Mouse (Mus musculus): Measurements from ENCODE around the gene Tnr. TPM values are rescaled to one million over a fixed set of nuclear protein-coding genes. Genes with fewer than 3 reads are reported as not detected.

Gene Tnr
- total and polyA plus RNA-seq, 3 experiments, result 0.03 to 0.23 (median 0.06) TPM

GRCm38 (mm10) chr1:159650486-159650885, 126.9 kb downstream of the Tnr start:
- H3K36me3 ChIP-seq (ENCODE audit: control insufficient read depth, insufficient read depth, low read length), result no peaks in the 10 kb centered on the region
- intact Hi-C loops (cut with DNase I), result no loop called here

GRCm38 (mm10) chr1:159655241-159655640, 131.7 kb downstream of the Tnr start:
- TF ChIP-seq EP300 (IDR thresholded peaks at IDR 0.05; ENCODE audit: insufficient read depth, low read depth, low read length) (no peak), POLR2A (IDR thresholded peaks at IDR 0.05; ENCODE audit: insufficient read depth, low read depth, low read length) (no peak), CTCF (IDR thresholded peaks at IDR 0.05) (no peak)
- Histone ChIP-seq H3K4me1 (ENCODE audit: control insufficient read depth, insufficient read depth, low read length) (no peaks in the 10 kb centered on the region), H3K9ac (ENCODE audit: low read depth, low read length) (no peak overlapping the region), H3K36me3 (ENCODE audit: control insufficient read depth, insufficient read depth, low read length) (no peaks in the 10 kb centered on the region), H3K4me3 (no peak overlapping the region), H3K79me2 (replicated peaks; ENCODE audit: control insufficient read depth, insufficient read depth, low read length) (no peaks in the 10 kb centered on the region), H3K27ac (no peak overlapping the region), H3K27me3 (ENCODE audit: control insufficient read depth, insufficient read depth, low read length) (no peaks in the 10 kb centered on the region)
- 66% methylated on average over 3 of the region's 3 CpGs for WGBS
- intact Hi-C loops (cut with DNase I), result no loop called here
- no peak for DNase-seq

More at GRCm38 (mm10) chr1:159650486-159650885, 126.9 kb downstream of the Tnr start:
- 57% methylated on average over 4 of the region's 4 CpGs for WGBS
- Histone ChIP-seq H3K4me1 (ENCODE audit: control insufficient read depth, insufficient read depth, low read length) (no peaks in the 10 kb centered on the region), H3K79me2 (replicated peaks; ENCODE audit: control insufficient read depth, insufficient read depth, low read length) (no peaks in the 10 kb centered on the region), H3K9ac (ENCODE audit: low read depth, low read length) (no peak overlapping the region), H3K27me3 (ENCODE audit: control insufficient read depth, insufficient read depth, low read length) (no peaks in the 10 kb centered on the region), H3K27ac (no peak overlapping the region), H3K4me3 (no peak overlapping the region)
- TF ChIP-seq POLR2A (IDR thresholded peaks at IDR 0.05; ENCODE audit: insufficient read depth, low read depth, low read length) (no peak), EP300 (IDR thresholded peaks at IDR 0.05; ENCODE audit: insufficient read depth, low read depth, low read length) (no peak), CTCF (IDR thresholded peaks at IDR 0.05) (no peak)
- DNase-seq, result no peak

- H3K79me2 ChIP-seq (replicated peaks; ENCODE audit: control insufficient read depth, insufficient read depth, low read length), result no peaks in the 10 kb centered on the region
- intact Hi-C loops (cut with DNase I), result no loop called here
- no peak overlapping the region for H3K9ac ChIP-seq (ENCODE audit: low read depth, low read length)
- H3K27me3 ChIP-seq (ENCODE audit: control insufficient read depth, insufficient read depth, low read length), result no peaks in the 10 kb centered on the region
- no peaks in the 10 kb centered on the region for H3K4me1 ChIP-seq (ENCODE audit: control insufficient read depth, insufficient read depth, low read length)
- 45% methylated on average over 11 of the region's 11 CpGs for WGBS
- H3K36me3 ChIP-seq (ENCODE audit: control insufficient read depth, insufficient read depth, low read length), result no peaks in the 10 kb centered on the region
- DNase-seq, result no peak
- no peak overlapping the region for H3K4me3 ChIP-seq
- no peak overlapping the region for H3K27ac ChIP-seq
- TF ChIP-seq CTCF (IDR thresholded peaks at IDR 0.05), result no peak
- TF ChIP-seq EP300 (IDR thresholded peaks at IDR 0.05; ENCODE audit: insufficient read depth, low read depth, low read length), result no peak
- no peak for TF ChIP-seq POLR2A (IDR thresholded peaks at IDR 0.05; ENCODE audit: insufficient read depth, low read depth, low read length)
Measured at GRCm38 (mm10) chr1:159657856-159658542, 134.4 kb downstream of the Tnr start.

- intact Hi-C loops (cut with DNase I), result no loop called here
- DNase-seq, result no peak
- Histone ChIP-seq H3K27ac (no peak overlapping the region), H3K79me2 (replicated peaks; ENCODE audit: control insufficient read depth, insufficient read depth, low read length) (no peaks in the 10 kb centered on the region), H3K36me3 (ENCODE audit: control insufficient read depth, insufficient read depth, low read length) (no peaks in the 10 kb centered on the region), H3K27me3 (ENCODE audit: control insufficient read depth, insufficient read depth, low read length) (no peaks in the 10 kb centered on the region), H3K4me1 (ENCODE audit: control insufficient read depth, insufficient read depth, low read length) (no peaks in the 10 kb centered on the region), H3K4me3 (no peak overlapping the region), H3K9ac (ENCODE audit: low read depth, low read length) (no peak overlapping the region)
- WGBS, result 54% methylated on average over 6 of the region's 6 CpGs
- TF ChIP-seq POLR2A (IDR thresholded peaks at IDR 0.05; ENCODE audit: insufficient read depth, low read depth, low read length) (no peak), EP300 (IDR thresholded peaks at IDR 0.05; ENCODE audit: insufficient read depth, low read depth, low read length) (no peak), CTCF (IDR thresholded peaks at IDR 0.05) (no peak)
Measured at GRCm38 (mm10) chr1:159660620-159661501, 137.3 kb downstream of the Tnr start.

- no peaks in the 10 kb centered on the region for H3K4me1 ChIP-seq (ENCODE audit: control insufficient read depth, insufficient read depth, low read length)
- no peak overlapping the region for H3K9ac ChIP-seq (ENCODE audit: low read depth, low read length)
- intact Hi-C loops (cut with DNase I), result no loop called here
- DNase-seq, result no peak
- H3K4me3 ChIP-seq, result no peak overlapping the region
- no peak overlapping the region for H3K27ac ChIP-seq
- no peaks in the 10 kb centered on the region for H3K79me2 ChIP-seq (replicated peaks; ENCODE audit: control insufficient read depth, insufficient read depth, low read length)
- TF ChIP-seq EP300 (IDR thresholded peaks at IDR 0.05; ENCODE audit: insufficient read depth, low read depth, low read length), result no peak
- no peak for TF ChIP-seq CTCF (IDR thresholded peaks at IDR 0.05)
- no peak for TF ChIP-seq POLR2A (IDR thresholded peaks at IDR 0.05; ENCODE audit: insufficient read depth, low read depth, low read length)
- H3K36me3 ChIP-seq (ENCODE audit: control insufficient read depth, insufficient read depth, low read length), result no peaks in the 10 kb centered on the region
- 68% methylated on average over 3 of the region's 3 CpGs for WGBS
- no peaks in the 10 kb centered on the region for H3K27me3 ChIP-seq (ENCODE audit: control insufficient read depth, insufficient read depth, low read length)
Measured at GRCm38 (mm10) chr1:159664496-159664895, 140.9 kb downstream of the Tnr start.

- no peaks in the 10 kb centered on the region; the same call in 1 of the 2 replicates for H3K4me1 ChIP-seq (ENCODE audit: control insufficient read depth, insufficient read depth, low read length)
- H3K36me3 ChIP-seq (ENCODE audit: control insufficient read depth, insufficient read depth, low read length), result no peaks in the 10 kb centered on the region
- no peak overlapping the region for H3K4me3 ChIP-seq
- H3K9ac ChIP-seq (ENCODE audit: low read depth, low read length), result no peak overlapping the region
- H3K27me3 ChIP-seq (ENCODE audit: control insufficient read depth, insufficient read depth, low read length), result no peaks in the 10 kb centered on the region
- H3K27ac ChIP-seq, result no peak overlapping the region
- no peaks in the 10 kb centered on the region for H3K79me2 ChIP-seq (replicated peaks; ENCODE audit: control insufficient read depth, insufficient read depth, low read length)
- no peak for DNase-seq
- intact Hi-C loops (cut with DNase I), result no loop called here
- WGBS, result 83% methylated on average over 4 of the region's 4 CpGs
- TF ChIP-seq CTCF (IDR thresholded peaks at IDR 0.05) (no peak), POLR2A (IDR thresholded peaks at IDR 0.05; ENCODE audit: insufficient read depth, low read depth, low read length) (no peak), EP300 (IDR thresholded peaks at IDR 0.05; ENCODE audit: insufficient read depth, low read depth, low read length) (no peak)
Measured at GRCm38 (mm10) chr1:159664945-159665344, 141.4 kb downstream of the Tnr start.
